Mouse (Mus musculus): Measurements from ENCODE around the gene Sacs. TPM values are rescaled to one million over a fixed set of nuclear protein-coding genes. Genes with fewer than 3 reads are reported as not detected.
"Not testable (repeated sequence)": the region's sequence is repeated elsewhere in the genome, so short reads cannot be mapped to it uniquely, and the experiment has no call there.

Gene Sacs
- 19.5 and 22.3 TPM in 2 replicates for total RNA-seq (2017)

GRCm38 (mm10) chr14:61137994-61138726 is at the start of gene Sacs:
Gene Sacs, plus strand, starts transcription at chr14:61138457.
- ATAC-seq (ENCODE audit: extremely low read depth, insufficient number of reproducible peaks, low FRiP score, poor library complexity, severe bottlenecking), result no peak

GRCm38 (mm10) chr14:61090955-61091354 is 47.3 kb upstream of the Sacs start:
- no peak for ATAC-seq (ENCODE audit: extremely low read depth, insufficient number of reproducible peaks, low FRiP score, poor library complexity, severe bottlenecking)

GRCm38 (mm10) chr14:61092073-61092472 is 46.2 kb upstream of the Sacs start:
- ATAC-seq (ENCODE audit: extremely low read depth, insufficient number of reproducible peaks, low FRiP score, poor library complexity, severe bottlenecking), result no peak

DNA sequence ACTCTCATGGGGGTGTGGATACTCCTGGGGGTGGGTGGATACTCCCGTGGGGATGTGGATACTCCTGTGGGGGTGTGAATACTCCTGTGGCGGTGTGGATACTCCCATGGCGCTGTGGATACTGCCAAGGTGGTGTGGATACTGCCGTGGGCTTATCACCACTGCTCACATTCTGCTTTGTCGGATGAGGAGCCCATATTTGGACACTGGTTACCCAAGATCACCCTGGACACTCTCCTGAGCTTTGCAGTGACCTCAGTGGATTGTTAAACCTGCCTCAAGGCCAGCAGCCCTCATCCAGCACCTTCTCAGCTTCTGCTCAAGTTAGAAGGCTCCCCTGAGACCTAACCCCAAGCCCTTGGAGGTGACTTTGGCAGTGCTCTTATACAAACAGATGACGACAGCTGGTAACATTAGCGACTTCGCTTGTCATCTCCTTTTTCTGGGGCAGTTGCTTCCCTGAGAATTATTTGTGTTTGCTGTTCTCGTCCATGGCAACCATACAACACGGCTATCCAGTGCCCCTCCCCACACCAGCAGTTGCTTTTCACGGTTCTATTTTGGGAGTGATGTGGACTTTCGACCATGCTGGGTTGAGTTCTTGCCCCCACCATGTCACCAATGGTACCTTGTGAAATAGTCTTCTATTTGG is 40.2 kb upstream of the Sacs start:
- no peak for ATAC-seq (ENCODE audit: extremely low read depth, insufficient number of reproducible peaks, low FRiP score, poor library complexity, severe bottlenecking)

DNA sequence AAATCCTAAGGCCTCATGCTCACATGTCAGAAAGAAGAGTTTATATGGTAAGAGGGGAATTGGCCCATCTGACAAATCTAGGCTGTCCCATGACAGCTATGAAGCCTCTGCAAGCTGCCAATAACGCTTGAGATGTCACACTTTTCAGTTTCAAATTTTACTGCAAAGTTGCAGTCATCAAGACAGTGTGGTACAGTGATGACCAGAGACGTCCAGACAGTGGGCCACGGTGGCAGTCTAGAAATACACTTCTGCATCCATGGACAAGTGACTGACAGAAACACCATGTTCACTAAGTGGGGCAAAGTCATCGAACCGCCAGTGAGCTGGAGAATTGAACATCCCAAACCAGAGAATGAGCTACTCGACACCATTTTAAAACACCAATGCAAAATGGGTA is 37.5 kb upstream of the Sacs start:
- no peak for ATAC-seq (ENCODE audit: extremely low read depth, insufficient number of reproducible peaks, low FRiP score, poor library complexity, severe bottlenecking)

GRCm38 (mm10) chr14:61106404-61106803 is 31.9 kb upstream of the Sacs start:
- ATAC-seq (ENCODE audit: extremely low read depth, insufficient number of reproducible peaks, low FRiP score, poor library complexity, severe bottlenecking), result no peak

DNA sequence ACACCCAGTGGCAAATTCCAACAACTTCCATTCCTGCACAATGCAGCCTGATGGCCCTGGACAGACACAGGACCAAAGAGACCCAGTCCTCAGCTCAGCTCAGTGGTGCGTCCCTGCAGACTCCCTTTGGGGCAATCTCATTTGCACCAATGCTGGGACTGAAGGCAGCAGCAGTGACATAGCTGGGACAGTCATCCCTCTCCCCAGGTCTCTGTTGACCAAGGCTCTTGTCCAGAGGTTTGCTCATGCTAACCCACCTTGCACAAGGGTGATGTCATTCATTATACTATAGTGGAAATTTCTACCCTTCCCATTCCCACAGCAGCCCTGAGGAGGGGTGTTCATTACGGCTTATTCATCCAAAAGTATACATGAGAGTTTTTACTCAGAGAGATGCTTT is 29.6 kb upstream of the Sacs start:
- ATAC-seq (ENCODE audit: extremely low read depth, insufficient number of reproducible peaks, low FRiP score, poor library complexity, severe bottlenecking), result no peak

DNA sequence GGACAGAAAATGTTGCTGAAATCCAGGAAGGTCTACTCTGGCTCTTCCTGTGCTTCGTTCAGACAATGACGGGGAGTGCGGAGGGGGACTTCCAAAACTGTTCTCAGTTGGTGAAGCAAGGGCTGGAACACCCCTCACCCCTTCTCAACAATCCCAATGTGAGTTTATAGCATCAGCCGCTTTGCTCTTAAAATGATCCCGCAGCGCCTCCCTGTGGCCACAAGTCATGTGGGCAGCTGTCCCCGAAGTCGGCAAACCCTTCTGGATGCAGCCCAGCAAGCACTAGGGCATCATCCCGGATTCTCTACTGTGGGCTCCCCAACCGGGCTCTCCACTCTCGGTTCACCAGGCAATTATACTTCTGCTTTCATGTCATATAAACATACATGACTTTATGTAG is 25.9 kb upstream of the Sacs start:
- no peak for ATAC-seq (ENCODE audit: extremely low read depth, insufficient number of reproducible peaks, low FRiP score, poor library complexity, severe bottlenecking)

- ATAC-seq (ENCODE audit: extremely low read depth, insufficient number of reproducible peaks, low FRiP score, poor library complexity, severe bottlenecking), result no peak
Observed at GRCm38 (mm10) chr14:61124755-61125154, 13.5 kb upstream of the Sacs start.

- ATAC-seq (ENCODE audit: extremely low read depth, insufficient number of reproducible peaks, low FRiP score, poor library complexity, severe bottlenecking), result no peak
Observed at GRCm38 (mm10) chr14:61125201-61125600, 13.1 kb upstream of the Sacs start.

- ATAC-seq (ENCODE audit: extremely low read depth, insufficient number of reproducible peaks, low FRiP score, poor library complexity, severe bottlenecking), result not testable (repeated sequence)
Observed at GRCm38 (mm10) chr14:61127365-61127764, 10.9 kb upstream of the Sacs start.

DNA sequence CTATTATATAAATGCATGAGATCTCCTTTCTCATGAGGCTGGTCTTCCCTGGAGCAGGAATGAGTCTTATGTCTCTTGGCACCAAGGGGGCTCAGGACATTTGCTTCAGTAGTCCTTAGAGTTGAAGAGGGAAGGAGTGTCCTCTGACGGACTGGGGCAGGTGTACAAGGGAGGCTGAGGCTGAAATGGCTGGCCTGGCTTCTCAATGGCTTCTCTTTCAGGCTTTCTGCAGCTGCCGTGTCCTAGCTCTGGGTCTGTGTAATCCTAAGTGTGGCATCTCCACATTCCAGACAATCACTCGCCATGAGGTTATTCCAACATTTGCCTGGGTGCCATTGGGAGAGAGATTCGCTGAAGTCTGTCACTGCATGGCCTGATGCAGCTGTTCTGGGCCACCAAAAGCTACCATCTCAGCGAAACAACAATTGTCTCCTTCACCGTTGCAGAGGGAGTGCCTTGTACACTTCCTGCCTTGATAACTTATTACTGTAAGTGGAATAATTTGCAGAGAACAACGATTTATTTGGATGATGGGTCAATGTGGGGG is 9.2 kb upstream of the Sacs start:
- ATAC-seq (ENCODE audit: extremely low read depth, insufficient number of reproducible peaks, low FRiP score, poor library complexity, severe bottlenecking), result no peak

DNA sequence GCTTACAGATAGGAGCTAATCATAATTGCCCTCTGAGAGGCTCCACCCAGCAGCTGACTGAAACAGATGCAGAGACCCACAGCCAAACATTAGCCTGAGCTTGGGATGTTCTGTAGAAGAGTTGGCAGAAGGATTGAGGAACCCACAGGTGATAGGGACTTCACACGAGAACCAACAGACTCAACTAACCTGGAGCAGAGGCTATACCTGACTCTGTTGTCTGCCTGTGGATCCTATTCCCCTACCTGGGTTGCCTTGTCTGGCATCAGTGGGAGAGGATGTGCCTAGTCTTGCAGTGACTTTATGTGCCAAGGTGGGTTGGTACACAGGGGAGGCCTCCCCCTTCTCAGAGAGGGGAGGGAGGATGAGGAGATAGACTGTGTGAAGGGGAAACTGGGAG is 5.7 kb upstream of the Sacs start:
- no peak for ATAC-seq (ENCODE audit: extremely low read depth, insufficient number of reproducible peaks, low FRiP score, poor library complexity, severe bottlenecking)

DNA sequence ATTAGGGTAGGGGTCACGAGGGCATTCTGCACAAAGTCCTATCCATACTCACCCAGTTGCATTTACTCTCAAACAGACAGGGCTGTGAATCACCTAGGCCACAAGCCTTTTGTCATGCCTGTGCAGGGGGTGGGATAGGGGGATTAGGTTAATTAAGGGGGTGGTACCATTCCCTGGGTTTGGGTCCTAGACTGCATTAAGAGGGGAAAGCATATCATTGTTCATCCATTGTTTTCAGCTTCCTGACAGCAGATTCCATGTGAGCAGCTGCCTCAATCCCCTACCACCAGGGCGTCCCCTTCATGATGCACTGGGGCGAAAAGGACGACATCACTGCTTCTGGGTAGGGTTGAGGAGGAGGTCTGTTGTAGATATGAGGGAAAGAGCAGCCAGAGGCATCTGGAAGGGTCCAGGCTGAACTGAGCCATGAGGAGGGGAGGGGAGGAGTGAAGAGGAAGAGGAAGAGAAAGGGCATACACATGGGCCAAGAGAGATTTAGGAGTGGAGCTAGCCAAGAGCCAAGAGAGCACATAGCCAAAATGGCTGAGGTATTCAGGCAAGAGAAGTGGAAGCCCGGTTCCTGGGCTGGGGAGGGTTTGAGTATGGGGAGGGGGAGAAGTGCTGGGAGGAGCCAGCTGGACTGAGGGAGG is 3.8 kb upstream of the Sacs start:
- ATAC-seq (ENCODE audit: extremely low read depth, insufficient number of reproducible peaks, low FRiP score, poor library complexity, severe bottlenecking), result no peak

- no peak for ATAC-seq (ENCODE audit: extremely low read depth, insufficient number of reproducible peaks, low FRiP score, poor library complexity, severe bottlenecking)
Observed at GRCm38 (mm10) chr14:61137410-61137809, 847 bp upstream of the Sacs start.

- no peak for ATAC-seq (ENCODE audit: extremely low read depth, insufficient number of reproducible peaks, low FRiP score, poor library complexity, severe bottlenecking)
Observed at GRCm38 (mm10) chr14:61138727-61139067, 440 bp downstream of the Sacs start.

DNA sequence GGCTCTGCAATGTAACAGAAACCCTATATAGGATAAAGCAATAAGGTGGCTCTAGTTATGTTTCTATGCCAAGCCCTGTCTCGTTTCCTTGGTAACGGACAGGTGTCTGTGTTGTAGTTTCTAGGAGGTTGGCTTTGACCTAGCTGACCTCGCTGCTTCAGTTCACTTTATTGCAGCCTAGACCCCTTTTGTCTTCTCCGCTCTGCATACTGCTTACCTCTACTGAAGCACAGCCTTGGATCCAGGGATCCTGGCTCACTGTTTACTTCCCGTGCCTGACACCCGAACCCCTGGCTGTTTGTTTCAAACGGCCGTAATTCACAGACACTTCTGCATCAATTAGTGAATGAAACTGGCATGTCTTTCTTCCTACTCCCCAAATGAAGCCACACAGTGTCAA is 5.1 kb downstream of the Sacs start:
- ATAC-seq (ENCODE audit: extremely low read depth, insufficient number of reproducible peaks, low FRiP score, poor library complexity, severe bottlenecking), result no peak

GRCm38 (mm10) chr14:61143869-61144268 is 5.6 kb downstream of the Sacs start:
- ATAC-seq (ENCODE audit: extremely low read depth, insufficient number of reproducible peaks, low FRiP score, poor library complexity, severe bottlenecking), result 0 out of 2 replicates have a peak, but pooled peaks have one; percentile 16

GRCm38 (mm10) chr14:61150416-61150815 is 12.2 kb downstream of the Sacs start:
- not testable (repeated sequence) for ATAC-seq (ENCODE audit: extremely low read depth, insufficient number of reproducible peaks, low FRiP score, poor library complexity, severe bottlenecking)

Measured in neutrophil, adult 5-6 weeks (primary cell).